Mouse (Mus musculus) erythroblast, embryonic 14.5 days (primary cell): ENCODE results near the gene Tmem216. TPM values are rescaled to one million over a fixed set of nuclear protein-coding genes. Genes with fewer than 3 reads are reported as not detected.

Source experiments
- H3K27me3 ChIP-seq: 2 replicates; pipeline ENCODE4 v1.6.1; 2012; ENCODE audit warnings: inconsistent platforms; ENCODE audit not compliant: control insufficient read depth
- H3K36me3 ChIP-seq: 2 replicates; pipeline ENCODE4 v1.6.1; 2012; ENCODE audit warnings: mild to moderate bottlenecking, inconsistent platforms; ENCODE audit not compliant: control insufficient read depth
- H3K4me1 ChIP-seq: 2 replicates; pipeline ENCODE4 v1.6.1; 2012; ENCODE audit warnings: inconsistent platforms; ENCODE audit not compliant: control insufficient read depth
- H3K4me3 ChIP-seq: replicated peaks from 2 replicates; pipeline ENCODE3; 2012; ENCODE audit warnings: moderate library complexity, mild to moderate bottlenecking, inconsistent platforms
- H3K9me3 ChIP-seq: 2 replicates; pipeline ENCODE4 v1.6.1; 2012; ENCODE audit warnings: low read length, inconsistent platforms, mixed read lengths; ENCODE audit not compliant: control insufficient read depth
- GATA1 ChIP-seq: IDR thresholded peaks from 2 replicates; pipeline ENCODE4 v1.6.1; 2012; ENCODE audit warnings: low read length, inconsistent platforms, mixed read lengths
- TAL1 ChIP-seq: IDR thresholded peaks from 3 replicates; pipeline ENCODE4 v1.6.1; 2012; ENCODE audit warnings: low read length, inconsistent platforms, mixed read lengths
- polyA plus RNA-seq: library from polyadenylated mRNA; stranded (reverse); fragments of >175 nt; gene quantifications from 2 replicates; pipeline ENCODE4 v1.2.3, GENCODE M21; 2012

Gene Tmem216
- polyA plus RNA-seq, 1 experiment: 0.14 TPM

DNA sequence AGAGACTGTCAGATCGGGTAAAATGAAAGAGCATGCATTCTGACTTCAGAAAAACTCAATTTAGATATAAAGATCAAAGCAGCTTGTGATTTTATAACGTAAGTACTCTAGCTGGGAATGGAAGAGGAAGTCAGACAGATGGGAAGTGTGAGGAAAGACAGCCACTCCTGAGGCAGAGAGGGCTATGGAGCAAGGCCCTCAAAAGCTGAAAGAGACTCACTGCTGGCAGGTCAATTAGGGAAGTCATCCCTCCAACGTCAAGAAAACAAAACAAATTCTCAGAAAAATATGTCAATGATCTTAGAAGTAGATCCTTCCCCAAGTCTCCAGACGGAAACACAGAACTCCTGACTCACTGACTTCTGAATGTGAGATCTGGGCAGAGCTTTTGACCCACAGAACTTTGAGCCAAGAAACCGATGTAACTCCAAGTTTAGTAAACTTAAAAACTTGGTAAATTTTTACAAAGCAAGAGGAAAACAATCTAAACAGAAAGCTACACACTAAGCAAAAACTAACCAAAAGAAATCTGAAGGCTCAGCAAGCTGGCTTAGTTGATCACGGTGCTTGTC lies 45.2 kb downstream of the Tmem216 start:
- no peak for TF ChIP-seq TAL1
- TF ChIP-seq GATA1: no peak
- Histone ChIP-seq H3K36me3 (peaks cover 77% of the 10 kb centered on the region), H3K9me3 (no peaks in the 10 kb centered on the region)

DNA sequence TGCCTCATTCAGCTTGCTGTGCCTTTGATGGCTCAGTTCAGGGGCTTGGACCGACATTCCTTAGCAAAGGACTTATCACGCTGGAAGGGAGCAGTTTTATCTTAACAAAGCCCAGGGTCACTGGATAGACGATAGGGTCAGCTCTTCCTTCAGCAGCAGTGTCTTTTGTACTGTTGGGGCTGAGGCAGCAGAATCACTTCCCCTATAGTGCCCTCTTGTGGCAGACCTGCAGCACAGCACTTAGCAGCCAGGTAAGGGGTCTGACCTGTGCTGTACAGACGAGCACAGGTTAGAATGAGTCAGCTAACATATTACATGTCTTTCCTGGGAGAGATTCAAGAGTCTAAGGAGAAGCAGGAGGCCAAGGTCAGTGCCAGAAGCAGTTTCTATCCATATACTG lies 53.5 kb downstream of the Tmem216 start:
- no peak overlapping the region for H3K4me3 ChIP-seq
- no peaks in the 10 kb centered on the region for H3K9me3 ChIP-seq
- no peaks in the 10 kb centered on the region for H3K4me1 ChIP-seq
- peaks cover 93% of the 10 kb centered on the region for H3K36me3 ChIP-seq
- no peaks in the 10 kb centered on the region for H3K27me3 ChIP-seq
- TF ChIP-seq TAL1 (no peak), GATA1 (no peak)

More for the DNA sequence above, 45.2 kb downstream of the Tmem216 start:
- Histone ChIP-seq H3K4me3 (no peak overlapping the region), H3K4me1 (no peaks in the 10 kb centered on the region), H3K27me3 (no peaks in the 10 kb centered on the region)

DNA sequence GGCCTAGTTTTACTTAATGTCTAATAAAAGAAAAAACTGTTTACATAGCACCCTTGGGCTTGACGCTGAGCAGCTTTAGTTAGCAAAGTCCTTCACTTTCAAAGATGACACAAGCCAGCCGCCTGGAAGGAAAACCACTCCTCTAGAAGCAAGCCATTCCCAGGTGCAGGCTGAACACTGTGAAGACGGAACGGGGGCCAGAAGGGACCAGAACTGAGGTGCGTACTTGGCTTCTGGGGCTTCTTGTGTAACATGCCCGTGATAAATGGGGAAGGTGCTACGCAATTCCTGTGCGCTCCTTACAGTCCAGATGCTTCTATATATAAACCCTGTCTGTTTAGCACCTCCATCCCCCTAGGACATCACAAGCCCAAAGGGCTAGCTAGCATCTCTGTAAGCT lies 55.5 kb downstream of the Tmem216 start:
- Histone ChIP-seq H3K27me3 (no peaks in the 10 kb centered on the region), H3K9me3 (no peaks in the 10 kb centered on the region), H3K4me3 (no peak overlapping the region), H3K4me1 (no peaks in the 10 kb centered on the region), H3K36me3 (peaks cover 91% of the 10 kb centered on the region)
- TF ChIP-seq GATA1 (no peak), TAL1 (no peak)

DNA sequence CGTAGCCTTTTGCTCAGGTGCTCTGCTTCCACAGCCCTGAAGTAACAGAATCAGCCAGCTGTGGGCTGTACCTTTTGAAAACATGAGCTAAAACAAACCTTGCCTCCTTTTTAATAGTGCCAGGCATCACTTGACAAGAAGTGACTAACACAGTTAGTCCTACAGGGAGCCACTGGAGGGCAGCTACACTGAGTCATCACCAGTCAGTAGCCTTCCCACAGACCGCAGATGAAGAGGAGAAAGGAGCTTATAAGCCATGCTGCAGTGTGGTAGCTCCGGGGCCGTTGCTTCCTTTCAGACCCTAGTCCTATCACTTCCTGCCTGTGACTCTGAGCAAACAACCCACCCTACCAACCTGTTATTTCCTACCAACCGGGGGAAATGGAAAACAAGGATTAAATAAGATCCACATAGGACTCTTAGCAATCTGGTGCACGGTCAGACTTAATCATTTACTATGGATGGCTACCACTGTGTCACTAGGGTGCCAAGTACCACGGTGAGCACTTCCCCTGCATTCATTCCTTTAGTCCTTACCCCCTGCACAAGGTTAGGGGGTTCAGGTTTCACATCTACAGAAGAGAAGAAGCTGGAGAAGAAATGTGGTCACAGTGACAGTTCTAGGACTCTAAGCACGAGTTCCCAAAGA lies 58.4 kb downstream of the Tmem216 start:
- no peak for TF ChIP-seq GATA1
- TF ChIP-seq TAL1: no peak
- Histone ChIP-seq H3K36me3 (peaks cover 67% of the 10 kb centered on the region), H3K4me1 (no peaks in the 10 kb centered on the region), H3K27me3 (no peaks in the 10 kb centered on the region), H3K4me3 (no peak overlapping the region), H3K9me3 (no peaks in the 10 kb centered on the region)

DNA sequence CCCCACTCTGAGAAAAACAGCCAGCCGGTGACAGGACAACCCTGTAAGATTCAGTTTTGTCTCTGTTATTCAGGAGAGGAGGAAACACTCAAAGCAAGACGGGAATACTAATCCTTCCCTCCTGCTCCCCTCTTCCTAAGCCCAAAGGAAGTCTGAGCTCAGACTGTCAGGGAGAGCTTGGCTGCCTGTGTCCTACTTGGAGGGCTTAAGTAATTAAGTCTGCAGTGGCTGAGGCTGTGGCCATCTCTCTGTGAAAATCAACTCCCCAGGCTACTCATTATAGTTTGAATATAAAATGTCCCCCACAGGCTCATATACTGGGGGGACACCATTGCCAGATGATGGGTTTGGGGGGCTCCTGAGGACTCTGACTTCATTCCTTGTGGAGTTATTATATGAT lies 59.1 kb downstream of the Tmem216 start:
- Histone ChIP-seq H3K9me3 (no peaks in the 10 kb centered on the region), H3K36me3 (peaks cover 60% of the 10 kb centered on the region), H3K4me1 (no peaks in the 10 kb centered on the region), H3K27me3 (no peaks in the 10 kb centered on the region; the same call in none of the 2 replicates), H3K4me3 (no peak overlapping the region)
- TF ChIP-seq TAL1 (no peak), GATA1 (no peak)

DNA sequence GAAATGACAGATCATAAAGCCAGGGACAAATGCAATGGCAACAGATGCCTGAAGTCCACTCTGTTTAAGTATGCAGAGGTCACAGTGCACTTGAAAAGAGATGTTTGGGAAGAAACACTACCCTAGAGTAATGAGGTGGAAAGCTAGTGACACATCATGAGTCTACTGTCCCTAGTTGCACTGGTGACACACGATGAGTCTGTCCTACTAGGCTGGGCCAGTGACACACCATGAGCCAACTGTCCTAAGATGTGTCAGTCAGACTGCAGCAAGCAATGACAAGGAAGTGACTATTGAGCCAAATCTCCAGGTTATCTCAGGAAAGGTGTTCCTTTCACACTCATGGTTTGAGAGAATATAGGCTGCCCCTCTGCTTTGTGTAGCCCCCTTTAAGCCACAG lies 60.4 kb downstream of the Tmem216 start:
- Histone ChIP-seq H3K27me3 (no peaks in the 10 kb centered on the region; the same call in none of the 2 replicates), H3K36me3 (peaks cover 47% of the 10 kb centered on the region), H3K9me3 (no peaks in the 10 kb centered on the region), H3K4me3 (no peak overlapping the region), H3K4me1 (no peaks in the 10 kb centered on the region)
- no peak for TF ChIP-seq GATA1

DNA sequence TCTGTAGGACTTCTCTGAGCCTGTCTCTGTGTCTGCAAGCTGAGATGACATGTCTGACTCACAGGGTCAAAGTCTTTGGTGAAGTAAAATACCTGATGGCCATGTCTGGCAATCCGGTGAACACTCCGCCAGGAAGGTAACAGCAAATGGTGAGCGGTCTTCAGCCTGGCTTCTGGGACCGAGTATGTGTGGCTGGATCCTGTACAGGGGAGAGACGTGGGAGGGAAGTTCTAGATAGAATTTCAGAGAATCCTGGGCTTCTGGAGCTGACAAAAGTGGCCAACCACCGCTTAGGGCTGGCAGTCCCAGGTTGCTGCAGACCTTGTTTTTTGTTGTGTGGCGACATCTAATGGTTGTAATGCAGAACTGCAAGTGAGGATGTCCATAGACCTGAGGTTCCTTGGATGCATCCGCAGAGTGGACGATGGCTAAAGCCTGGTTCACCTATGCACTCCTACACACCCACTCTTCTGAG lies 69.7 kb downstream of the Tmem216 start:
- H3K27me3 ChIP-seq: no peaks in the 10 kb centered on the region; the same call in 1 of the 2 replicates
- no peak overlapping the region for H3K4me3 ChIP-seq
- no peaks in the 10 kb centered on the region for H3K36me3 ChIP-seq
- TF ChIP-seq TAL1 (no peak), GATA1 (no peak)
- H3K4me1 ChIP-seq: no peaks in the 10 kb centered on the region
- no peaks in the 10 kb centered on the region for H3K9me3 ChIP-seq

Other genes starting within 250 kb of the Tmem216 start
- not detected in 2 replicates for gene Syt7, start 167.1 kb downstream of the Tmem216 start, polyA plus RNA-seq
- not detected in 2 replicates for gene Lrrc10b, start 98.8 kb downstream of the Tmem216 start, polyA plus RNA-seq
- gene Ppp1r32, start 73.3 kb downstream of the Tmem216 start, polyA plus RNA-seq: 0.16 and 0.30 TPM in 2 replicates
- gene Cpsf7, start 31.0 kb downstream of the Tmem216 start, polyA plus RNA-seq: 1.5 and 2.5 TPM in 2 replicates
- gene Sdhaf2, start 30.1 kb downstream of the Tmem216 start, polyA plus RNA-seq: 0.36 and 0.44 TPM in 2 replicates
- gene Cyb561a3, start 20.9 kb upstream of the Tmem216 start, polyA plus RNA-seq: 0.30 and 0.42 TPM in 2 replicates
- gene Tmem138, start 21.1 kb upstream of the Tmem216 start, polyA plus RNA-seq: 0.22 and 0.41 TPM in 2 replicates
- 2.3 and 2.8 TPM in 2 replicates for gene Ddb1, start 49.1 kb upstream of the Tmem216 start, polyA plus RNA-seq
- 0.31 and 0.64 TPM in 2 replicates for gene Tkfc, start 49.4 kb upstream of the Tmem216 start, polyA plus RNA-seq
- gene Vwce, start 78.0 kb upstream of the Tmem216 start, polyA plus RNA-seq: 0.11 and 0.12 TPM in 2 replicates
- gene Pga5, start 121.8 kb upstream of the Tmem216 start, polyA plus RNA-seq: not detected in 2 replicates
- 2.4 and 3.2 TPM in 2 replicates for gene Vps37c, start 132.5 kb upstream of the Tmem216 start, polyA plus RNA-seq
- not detected in 2 replicates for gene Cd5, start 182.8 kb upstream of the Tmem216 start, polyA plus RNA-seq